ENCODE assay signal across 8 mouse cellular contexts in genomic region chr11:75531469-75532242, GRCm38 (mm10). TPM values are rescaled to one million over a fixed set of nuclear protein-coding genes. Genes with fewer than 3 reads are reported as not detected.
DNase-seq lines count a peak whose midpoint lies in the region; ATAC-seq and TF ChIP-seq lines count a peak whose summit lies in the region.

Gene Slc43a2, plus strand, starts transcription at chr11:75531694.

- H3K36me3 ChIP-seq in heart, embryonic 10.5 days, result peaks cover 4% of the 10 kb centered on the region; the same call in 1 of the 2 replicates
- H3K36me3 ChIP-seq in kidney, embryonic 15.5 days, result no peaks in the 10 kb centered on the region

- peak within 1 kb of the TSS; percentile 65 for H3K9ac ChIP-seq in kidney, embryonic 15.5 days

- peak; percentile 94 for ATAC-seq in kidney, embryonic 15.5 days (replicated peaks; ENCODE audit: low FRiP score)
- peak; percentile 74 for ATAC-seq in monocyte, adult 5-6 weeks (replicated peaks; ENCODE audit: insufficient number of reproducible peaks, low FRiP score, low TSS enrichment, poor library complexity, severe bottlenecking)

- under 1% methylated on average over 62 of the region's 62 CpGs for WGBS in heart, embryonic 10.5 days
- under 1% methylated on average over 62 of the region's 62 CpGs for WGBS in kidney, embryonic 15.5 days

- peak within 1 kb of the TSS; percentile 98 for H3K4me2 ChIP-seq in kidney, embryonic 15.5 days

- H3K27ac ChIP-seq in bone marrow macrophage, adult 2 months (ENCODE audit: insufficient read depth, low read depth, low read length), result peak within 1 kb of the TSS; percentile 96
- H3K27ac ChIP-seq in embryonic fibroblast, embryonic 13.5 days (ENCODE audit: insufficient read depth, low read length), result peak within 1 kb of the TSS; percentile 39
- H3K27ac ChIP-seq in heart, embryonic 10.5 days, result peak within 1 kb of the TSS; percentile 95
- H3K27ac ChIP-seq in kidney, embryonic 15.5 days, result peak within 1 kb of the TSS; percentile 94

- DNase-seq in A20 (ENCODE audit: low read depth, low spot score) (peak; percentile 96), liver (peak; percentile 95)
- peak; percentile 97 for DNase-seq in heart, embryonic 10.5 days (ENCODE audit: low spot score)
- peak; percentile 91 to 95 for DNase-seq in spleen, postnatal 4 days (ENCODE audit: low spot score in 2 of 2)

- peaks cover 18% of the 10 kb centered on the region for H3K4me1 ChIP-seq in bone marrow macrophage, adult 2 months (ENCODE audit: control insufficient read depth, insufficient read depth, low read length)
- H3K4me1 ChIP-seq in embryonic fibroblast, embryonic 13.5 days (ENCODE audit: control insufficient read depth, insufficient read depth, low read length), result no peaks in the 10 kb centered on the region
- H3K4me1 ChIP-seq in heart, embryonic 10.5 days, result peaks cover 32% of the 10 kb centered on the region
- peaks cover 39% of the 10 kb centered on the region for H3K4me1 ChIP-seq in kidney, embryonic 15.5 days

- no peak for TF ChIP-seq CTCF in bone marrow macrophage, adult 2 months (IDR thresholded peaks at IDR 0.05; ENCODE audit: low read depth, low read length)
- TF ChIP-seq CTCF in embryonic fibroblast, embryonic 13.5 days (IDR thresholded peaks at IDR 0.05; ENCODE audit: borderline replicate concordance, insufficient read depth, low read length), result no peak

- TF ChIP-seq POLR2A in bone marrow macrophage, adult 2 months (IDR thresholded peaks at IDR 0.05; ENCODE audit: borderline replicate concordance, low read depth, low read length), result peak; percentile 91
- TF ChIP-seq POLR2A in embryonic fibroblast, embryonic 13.5 days (IDR thresholded peaks at IDR 0.05; ENCODE audit: low read depth, low read length), result no peak

- H3K27me3 ChIP-seq in heart, embryonic 10.5 days (ENCODE audit: insufficient read depth, poor library complexity, severe bottlenecking), result 0 out of 2 replicates have a peak, but pooled peaks cover 3% of the 10 kb centered on the region
- H3K27me3 ChIP-seq in kidney, embryonic 15.5 days, result no peaks in the 10 kb centered on the region

- H3K9me3 ChIP-seq in heart, embryonic 10.5 days, result no peaks in the 10 kb centered on the region
- H3K9me3 ChIP-seq in kidney, embryonic 15.5 days (replicated peaks), result no peaks in the 10 kb centered on the region

- peak within 1 kb of the TSS; percentile 95 for H3K4me3 ChIP-seq in bone marrow macrophage, adult 2 months (ENCODE audit: insufficient read depth, low read length)
- H3K4me3 ChIP-seq in embryonic fibroblast, embryonic 13.5 days (ENCODE audit: insufficient read depth, low read length), result peak within 1 kb of the TSS; percentile 85
- H3K4me3 ChIP-seq in heart, embryonic 10.5 days, result peak within 1 kb of the TSS; percentile 84
- H3K4me3 ChIP-seq in kidney, embryonic 15.5 days (replicated peaks), result peak within 1 kb of the TSS; percentile 72

RNA-seq across cellular contexts. Expression of gene Slc43a2, which starts in this region (rescaled TPM):
- polyA plus RNA-seq in bone marrow macrophage, adult 2 months (2012; ENCODE audit: insufficient read depth, insufficient read length, missing spikeins), result 202 and 231 TPM in 2 replicates
- 5.4 and 6.9 TPM in 2 replicates for polyA plus RNA-seq in embryonic fibroblast, embryonic 13.5 days (2011; ENCODE audit: insufficient read length, low read depth, missing spikeins)
- 5.5 and 6.4 TPM in 2 replicates for polyA plus RNA-seq in heart, embryonic 10.5 days (2016; fragmentation: Nextera tagmentation; extraction: Ambion mirVana)
- 7.5 and 8.0 TPM in 2 replicates for polyA plus RNA-seq in kidney, embryonic 15.5 days (2015; fragmentation: Nextera tagmentation; extraction: Ambion mirVana)
- total RNA-seq in monocyte, adult 5-6 weeks (2017), result 33.3 to 44.2 TPM (median 36.6 TPM) in 3 replicates

Comparison
In these comparisons a context has a peak if more than half of its experiments do, and no peak if none do; other contexts are left out.
1. Peak in every context shown above with its lines: DNase-seq, ATAC-seq, H3K4me3 ChIP-seq and H3K27ac ChIP-seq.
2. RNA of gene Slc43a2 (polyA plus RNA-seq): 202 to 231 TPM in bone marrow macrophage, adult 2 months; 7.5 to 8.0 TPM in kidney, embryonic 15.5 days, 5.4 to 6.9 TPM in embryonic fibroblast, embryonic 13.5 days and 5.5 to 6.4 TPM in heart, embryonic 10.5 days; every median in the first group is over 10 times any median in the second.
3. H3K27ac ChIP-seq: peak in every context shown above with its lines; median percentile 96 in bone marrow macrophage, adult 2 months; 95 in heart, embryonic 10.5 days; 94 in kidney, embryonic 15.5 days; 39 in embryonic fibroblast, embryonic 13.5 days.